Mouse (Mus musculus): ENCODE measurements at regions not wholly inside any gene's neighbourhood (a gene's known extent, or its start where the extent isn't known, plus 50 kb on each side); places are given as distances from the start of the nearest gene placed in this dataset.

DNA sequence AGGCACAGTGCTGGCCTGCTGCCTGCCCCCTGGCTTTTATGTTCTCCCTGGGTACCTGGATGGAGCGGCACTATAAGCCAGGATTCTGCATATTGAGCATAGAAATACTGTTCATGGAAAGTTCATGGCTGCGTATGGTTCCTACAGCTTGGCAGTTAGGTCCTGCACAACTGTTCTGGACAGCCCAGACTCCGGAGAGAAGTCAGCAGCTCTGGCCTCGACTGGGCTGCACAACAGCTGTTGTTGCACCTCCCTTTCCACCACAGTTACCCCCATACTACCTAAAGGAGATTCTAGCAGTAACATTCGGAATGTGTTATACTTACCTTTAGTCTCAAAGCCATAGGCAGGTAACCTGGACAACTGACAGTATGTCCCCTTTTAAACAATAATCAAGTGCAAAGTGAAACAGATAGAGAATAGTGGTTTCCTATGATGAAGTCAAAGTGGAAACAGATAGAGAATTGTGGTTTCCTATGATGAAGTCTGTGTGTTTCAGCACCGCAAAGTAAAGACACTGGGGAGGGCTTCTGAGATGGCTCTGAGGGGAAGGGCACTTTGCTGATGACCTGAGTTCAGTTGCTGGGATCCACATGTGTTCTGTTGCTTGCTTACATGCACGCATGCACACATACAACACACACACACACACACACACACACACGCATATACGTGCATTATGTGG, 2099.2 kb downstream of the 4930444P10Rik start:
- H3K27me3 ChIP-seq (replicated peaks) = no peaks in the 10 kb centered on the region
- dilution Hi-C loops (cut with MboI; ENCODE audit: extremely low pct_ligation_motif_present, extremely low pct_unique_long_range_greater_than_20kb, low sequenced_read_pairs) = no loop called here
- no peak for TF ChIP-seq NELFE (IDR thresholded peaks at IDR 0.05; ENCODE audit: low read depth, low read length)
- TF ChIP-seq ETS1 (conservative IDR thresholded peaks at IDR 0.05; ENCODE audit: low read depth, low read length) = no peak
- TF ChIP-seq CHD1 (IDR thresholded peaks at IDR 0.05; ENCODE audit: low read depth, low read length) = no peak
- TF ChIP-seq ZMIZ1 (IDR thresholded peaks at IDR 0.05; ENCODE audit: low read depth, low read length) = no peak
- no peak for TF ChIP-seq ZC3H11A (IDR thresholded peaks at IDR 0.05; ENCODE audit: low read depth, low read length)
- TF ChIP-seq IRF4 (IDR thresholded peaks at IDR 0.05; ENCODE audit: low read depth, low read length) = no peak
- TF ChIP-seq MYC (IDR thresholded peaks at IDR 0.05; ENCODE audit: low read depth, low read length) = no peak
- no peak for TF ChIP-seq POLR2AphosphoS2 (IDR thresholded peaks at IDR 0.05; ENCODE audit: low read depth, low read length)
- TF ChIP-seq EP300 (IDR thresholded peaks at IDR 0.05; ENCODE audit: low read length) = no peak
- TF ChIP-seq RCOR1 (conservative IDR thresholded peaks at IDR 0.05; ENCODE audit: low read depth, low read length) = no peak
- no peak for TF ChIP-seq USF2 (conservative IDR thresholded peaks at IDR 0.05; ENCODE audit: low read depth, low read length)
- no peak for TF ChIP-seq PAX5 (IDR thresholded peaks at IDR 0.05; ENCODE audit: low read length)
- no peak for TF ChIP-seq CHD2 (IDR thresholded peaks at IDR 0.05; ENCODE audit: low read length)
- no peak overlapping the region for H3K4me2 ChIP-seq (ENCODE audit: insufficient read depth, low read depth, poor library complexity, severe bottlenecking)
- no peak overlapping the region for H3K27ac ChIP-seq (ENCODE audit: insufficient read depth, low read depth)
- H3K9me3 ChIP-seq (replicated peaks; ENCODE audit: low read length) = no peaks in the 10 kb centered on the region
- H3K9ac ChIP-seq (ENCODE audit: insufficient read depth, low read depth) = no peak overlapping the region
- no peak for DNase-seq (ENCODE audit: extremely low read depth)
- no peaks in the 10 kb centered on the region for H3K36me3 ChIP-seq (replicated peaks in 1 of 2; ENCODE audit: control insufficient read depth in 1 of 2, insufficient read depth in 1 of 2, low read length in 1 of 2)
- 0 out of 4 replicates have a peak, but pooled peaks cover 0 to 2% of the 10 kb centered on the region in 2 experiments for H3K4me1 ChIP-seq (ENCODE audit: control insufficient read depth in 1 of 2, insufficient read depth in 2 of 2)
- no peaks in the 10 kb centered on the region for H3K79me2 ChIP-seq (replicated peaks; ENCODE audit: control insufficient read depth, extremely low read depth, insufficient read depth, poor library complexity, severe bottlenecking)
- no peak overlapping the region for H3K4me3 ChIP-seq (replicated peaks in 1 of 3; ENCODE audit: low read depth in 2 of 3, low read length in 2 of 3, poor library complexity in 1 of 3)
- in situ Hi-C loops (cut with MboI; ENCODE audit: low pct_ligation_motif_present, low pct_unique_long_range_greater_than_20kb, low sequenced_read_pairs) = no loop called here

DNA sequence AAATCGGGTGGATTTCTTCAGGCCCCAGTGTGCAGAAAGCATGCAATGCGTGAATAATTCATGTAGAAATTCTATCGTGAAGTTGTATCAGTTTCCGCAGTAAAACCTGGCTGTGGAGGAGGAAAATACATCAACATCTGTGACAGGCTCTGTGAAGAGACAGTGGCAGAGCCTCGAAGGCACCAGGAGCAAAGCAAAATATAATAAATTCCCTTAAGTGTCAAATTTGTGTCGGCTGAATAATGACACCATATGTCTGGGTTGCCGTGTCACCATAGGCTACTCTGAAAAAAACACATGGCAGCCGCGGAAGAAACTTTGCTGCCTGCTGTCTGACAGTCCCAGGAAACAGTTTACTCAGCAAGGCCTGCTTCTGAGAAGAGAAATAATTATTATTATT, 2100.1 kb downstream of the 4930444P10Rik start:
- no peak for TF ChIP-seq NELFE (IDR thresholded peaks at IDR 0.05; ENCODE audit: low read depth, low read length)
- TF ChIP-seq TBP (conservative IDR thresholded peaks at IDR 0.05; ENCODE audit: low read depth, low read length) = no peak
- no peak for TF ChIP-seq PAX5 (IDR thresholded peaks at IDR 0.05; ENCODE audit: low read length)
- no peak for TF ChIP-seq UBTF (IDR thresholded peaks at IDR 0.05; ENCODE audit: low read depth, low read length)
- no peak for TF ChIP-seq POLR2A (IDR thresholded peaks at IDR 0.05; ENCODE audit: low read depth, low read length)
- no peak for TF ChIP-seq POLR2AphosphoS2 (IDR thresholded peaks at IDR 0.05; ENCODE audit: low read depth, low read length)
- TF ChIP-seq USF2 (conservative IDR thresholded peaks at IDR 0.05; ENCODE audit: low read depth, low read length) = no peak
- TF ChIP-seq CHD2 (IDR thresholded peaks at IDR 0.05; ENCODE audit: low read length) = no peak
- no peak for TF ChIP-seq ZMIZ1 (IDR thresholded peaks at IDR 0.05; ENCODE audit: low read depth, low read length)
- no peak for TF ChIP-seq KAT2A (IDR thresholded peaks at IDR 0.05; ENCODE audit: insufficient replicate concordance, low read length)
- no peak for TF ChIP-seq EP300 (IDR thresholded peaks at IDR 0.05; ENCODE audit: low read length)
- Histone ChIP-seq H3K27ac (ENCODE audit: insufficient read depth, low read depth) (no peak overlapping the region), H3K79me2 (replicated peaks; ENCODE audit: control insufficient read depth, extremely low read depth, insufficient read depth, poor library complexity, severe bottlenecking) (no peaks in the 10 kb centered on the region), H3K9ac (ENCODE audit: insufficient read depth, low read depth) (no peak overlapping the region), H3K4me1 (ENCODE audit: control insufficient read depth in 1 of 2, insufficient read depth in 2 of 2) (0 out of 4 replicates have a peak, but pooled peaks cover 0 to 2% of the 10 kb centered on the region in 2 experiments), H3K27me3 (replicated peaks) (no peaks in the 10 kb centered on the region), H3K4me2 (ENCODE audit: insufficient read depth, low read depth, poor library complexity, severe bottlenecking) (no peak overlapping the region), H3K9me3 (replicated peaks; ENCODE audit: low read length) (no peaks in the 10 kb centered on the region), H3K4me3 (replicated peaks in 1 of 3; ENCODE audit: low read depth in 2 of 3, low read length in 2 of 3, poor library complexity in 1 of 3) (no peak overlapping the region), H3K36me3 (replicated peaks in 1 of 2; ENCODE audit: control insufficient read depth in 1 of 2, insufficient read depth in 1 of 2, low read length in 1 of 2) (no peaks in the 10 kb centered on the region)
- in situ Hi-C loops (cut with MboI; ENCODE audit: low pct_ligation_motif_present, low pct_unique_long_range_greater_than_20kb, low sequenced_read_pairs) (no loop called here), dilution Hi-C loops (cut with MboI; ENCODE audit: extremely low pct_ligation_motif_present, extremely low pct_unique_long_range_greater_than_20kb, low sequenced_read_pairs) (no loop called here)
- no peak for DNase-seq (ENCODE audit: extremely low read depth)
